Mouse (Mus musculus) ES-E14 (cell line): Measurements from ENCODE around the gene Mblac2. TPM values are rescaled to one million over a fixed set of nuclear protein-coding genes. Genes with fewer than 3 reads are reported as not detected.

Source experiments
- DNase-seq: peaks from one replicate; pipeline ENCODE4 v3.0.0-alpha.2; 2013; ENCODE audit warnings: low read depth, low spot score
- H3K27ac ChIP-seq: 2 replicates; pipeline ENCODE4 v1.5.1; 2012; ENCODE audit warnings: low read depth, mild to moderate bottlenecking, low read length, moderate library complexity, mixed read lengths; ENCODE audit not compliant: poor library complexity, insufficient read depth, severe bottlenecking
- H3K36me3 ChIP-seq: 2 replicates; pipeline ENCODE4 v1.6.1; 2012; ENCODE audit warnings: mild to moderate bottlenecking, low read length, moderate library complexity, mixed read lengths; ENCODE audit not compliant: control insufficient read depth, poor library complexity, insufficient read depth, severe bottlenecking
- H3K4me1 ChIP-seq, 2 experiments: fragments of 150-350 bp in 1 of 2; sonication (generic) in 1 of 2; 2 replicates each; pipeline ENCODE4 v1.6.1; 2012; ENCODE audit warnings: low read length in 2 of 2, mild to moderate bottlenecking in 1 of 2, mixed read lengths in 1 of 2; ENCODE audit not compliant: control insufficient read depth in 2 of 2, insufficient read depth in 2 of 2, poor library complexity in 1 of 2
- H3K4me3 ChIP-seq, 2 experiments: fragments of 150-350 bp in 1 of 2; sonication (generic) in 1 of 2; 2 replicates each; pipeline ENCODE4 v1.5.1; 2012; ENCODE audit warnings: low read length in 2 of 2, low read depth in 1 of 2, mild to moderate bottlenecking in 1 of 2, mixed read lengths in 1 of 2; ENCODE audit not compliant: insufficient read depth in 1 of 2, poor library complexity in 1 of 2, severe bottlenecking in 1 of 2
- H3K9ac ChIP-seq: 2 replicates; pipeline ENCODE4 v1.6.1; 2012; ENCODE audit warnings: low read depth, mild to moderate bottlenecking, low read length, mixed read lengths; ENCODE audit not compliant: poor library complexity, insufficient read depth, severe bottlenecking
- H3K9me3 ChIP-seq: fragments of 150-350 bp; sonication (generic); 2 replicates; pipeline ENCODE4 v1.6.1; 2012; ENCODE audit warnings: low read depth, mild to moderate bottlenecking, low read length; ENCODE audit not compliant: control insufficient read depth, insufficient read depth
- CHD2 ChIP-seq: IDR thresholded peaks from 2 replicates; pipeline ENCODE4 v1.6.1; 2014; ENCODE audit warnings: mild to moderate bottlenecking, low read depth, low read length, inconsistent platforms
- HCFC1 ChIP-seq: IDR thresholded peaks from 2 replicates; pipeline ENCODE4 v1.6.1; 2012; ENCODE audit warnings: low read length, inconsistent platforms, borderline replicate concordance; ENCODE audit not compliant: insufficient read depth
- MAFK ChIP-seq: IDR thresholded peaks from 2 replicates; pipeline ENCODE4 v1.6.1; 2014; ENCODE audit warnings: mild to moderate bottlenecking, low read depth, low read length, inconsistent platforms; ENCODE audit not compliant: insufficient read depth
- ZC3H11A ChIP-seq: IDR thresholded peaks from 2 replicates; pipeline ENCODE4 v1.6.1; 2012; ENCODE audit warnings: low read depth, mild to moderate bottlenecking, inconsistent platforms, low read length, borderline replicate concordance
- ZNF384 ChIP-seq: IDR thresholded peaks from 2 replicates; pipeline ENCODE4 v1.6.1; 2012; ENCODE audit warnings: low read depth, low read length, inconsistent platforms
- in situ Hi-C, 2 experiments: fragments of 600-800 bp; cut with MboI; formaldehyde crosslinking; loops; one replicate each; pipeline ENCODE4 v1.15.1; 2025; ENCODE audit warnings: low sequenced_read_pairs in 2 of 2, inconsistent platforms in 1 of 2; ENCODE audit not compliant: unreplicated experiment in 2 of 2
- total RNA-seq: library from RNA; depleted of rRNA; stranded (reverse); fragments of 300-350 nt; gene quantifications from 2 replicates; pipeline ENCODE4 v1.2.3, GENCODE M21; 2012

Gene Mblac2
- total RNA-seq, 1 experiment, result 1.3 TPM

DNA sequence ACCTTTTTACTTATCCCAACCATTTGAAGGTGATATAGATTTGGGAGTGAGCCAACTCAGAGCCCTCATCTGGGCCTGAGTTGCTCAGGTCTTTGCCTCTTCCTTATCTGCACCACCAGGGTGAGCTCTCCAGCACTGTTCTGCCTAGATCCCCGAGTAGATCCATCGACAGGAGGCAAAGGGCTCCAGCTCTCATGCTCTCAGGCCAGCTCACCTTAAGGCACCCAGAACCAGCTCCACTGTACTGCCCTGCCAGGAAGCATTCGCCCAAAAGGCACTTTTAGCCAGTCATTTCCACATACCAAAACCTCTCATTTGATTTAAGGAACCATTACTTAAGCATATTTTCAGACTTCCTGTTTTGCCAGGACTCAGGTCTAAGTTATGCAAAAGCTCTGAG lies 29.8 kb downstream of the Mblac2 start:
- TF ChIP-seq ZNF384, result no peak
- no peak for DNase-seq
- Histone ChIP-seq H3K9ac (no peak overlapping the region), H3K27ac (no peak overlapping the region), H3K4me3 (no peak overlapping the region), H3K9me3 (no peaks in the 10 kb centered on the region), H3K4me1 (peaks cover 0 to 3% of the 10 kb centered on the region in 2 experiments; a peak in 1 of 4 replicates), H3K36me3 (no peaks in the 10 kb centered on the region)
- in situ Hi-C loops, result no loop called here

DNA sequence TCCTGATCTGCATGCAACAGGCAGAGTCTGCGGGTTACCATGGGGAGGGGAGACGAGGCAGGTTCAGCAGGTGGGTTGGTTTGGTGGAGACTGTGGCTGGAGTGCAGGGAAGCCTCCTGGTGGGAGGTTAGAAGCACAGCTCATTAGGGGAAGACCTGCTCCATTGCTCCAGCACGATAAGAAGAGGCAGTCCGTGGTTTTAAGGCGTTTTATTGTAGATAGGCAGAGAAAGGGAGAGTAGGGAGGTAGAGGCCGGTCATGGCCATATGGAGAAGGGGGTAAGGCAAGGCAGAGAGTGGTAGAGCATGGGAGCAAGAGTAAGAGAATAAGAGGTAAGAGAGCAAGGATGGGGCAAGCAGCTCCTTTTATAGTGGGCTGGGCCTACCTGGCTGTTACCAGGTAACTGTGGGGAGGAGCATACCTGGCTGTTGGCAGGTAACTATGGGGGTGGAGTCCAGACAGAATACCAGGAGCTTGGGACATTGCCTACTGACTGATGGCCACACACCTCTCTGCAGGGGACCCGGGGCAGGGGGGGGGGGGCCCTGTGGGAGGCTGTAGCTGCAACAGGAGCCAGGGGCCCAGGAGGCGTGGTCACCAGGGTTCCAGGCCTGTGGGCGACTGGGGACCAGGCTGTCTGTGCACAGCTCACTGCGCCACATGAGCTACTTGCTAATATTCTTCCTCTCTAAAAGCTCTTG lies 32.4 kb downstream of the Mblac2 start:
- Histone ChIP-seq H3K27ac (no peak overlapping the region), H3K4me3 (no peak overlapping the region), H3K4me1 (peaks cover 0 to 3% of the 10 kb centered on the region in 2 experiments; a peak in 1 of 4 replicates), H3K36me3 (no peaks in the 10 kb centered on the region), H3K9ac (no peak overlapping the region), H3K9me3 (no peaks in the 10 kb centered on the region)
- no peak for TF ChIP-seq CHD2
- TF ChIP-seq HCFC1, result no peak
- no peak for TF ChIP-seq MAFK
- TF ChIP-seq ZC3H11A, result no peak
- TF ChIP-seq ZNF384, result no peak
- no peak for DNase-seq
- in situ Hi-C loops, result no loop called here

DNA sequence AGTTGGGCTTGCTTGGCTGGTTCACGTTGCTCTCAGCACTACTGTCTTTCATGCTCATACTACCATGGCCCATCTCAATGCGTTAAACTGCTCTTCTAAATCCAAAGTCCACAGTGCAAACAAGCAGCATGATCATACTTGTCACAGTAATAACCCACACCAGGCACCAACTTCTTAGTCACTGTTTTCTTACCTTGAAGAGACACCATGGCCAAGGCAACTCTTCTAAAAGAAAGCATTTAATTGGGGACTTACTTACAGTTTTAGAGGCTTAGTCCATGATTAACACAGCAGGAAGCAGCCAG lies 32.9 kb downstream of the Mblac2 start:
- Histone ChIP-seq H3K36me3 (no peaks in the 10 kb centered on the region), H3K9me3 (no peaks in the 10 kb centered on the region), H3K4me3 (no peak overlapping the region), H3K4me1 (peaks cover 0 to 3% of the 10 kb centered on the region in 2 experiments; a peak in 1 of 4 replicates), H3K27ac (no peak overlapping the region), H3K9ac (no peak overlapping the region)
- in situ Hi-C loops, result no loop called here
- TF ChIP-seq ZNF384, result no peak
- TF ChIP-seq ZC3H11A, result no peak
- TF ChIP-seq CHD2, result no peak
- no peak for TF ChIP-seq HCFC1
- TF ChIP-seq MAFK, result no peak
- no peak for DNase-seq

DNA sequence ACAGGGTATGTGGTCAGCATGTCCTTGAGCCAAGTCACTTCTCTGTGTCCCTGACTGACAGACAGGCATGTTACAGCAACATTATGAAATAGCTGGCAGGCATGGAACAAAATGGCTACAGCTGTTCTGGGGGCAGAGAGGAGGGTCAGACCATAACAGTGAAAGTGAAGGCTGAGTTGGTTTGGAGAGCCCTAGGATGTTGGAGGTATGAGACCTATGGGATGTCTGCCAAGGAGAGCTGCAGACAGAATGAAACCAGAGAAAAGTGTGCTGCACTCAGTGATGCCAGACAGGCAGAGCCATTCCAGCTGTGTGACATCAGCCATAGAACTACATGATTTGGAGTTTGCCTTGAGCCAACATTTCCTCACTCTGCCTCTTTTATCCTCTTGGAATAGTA lies 43.7 kb downstream of the Mblac2 start:
- Histone ChIP-seq H3K27ac (no peak overlapping the region), H3K4me1 (no peaks in the 10 kb centered on the region), H3K9ac (no peak overlapping the region), H3K4me3 (no peak overlapping the region), H3K9me3 (no peaks in the 10 kb centered on the region), H3K36me3 (no peaks in the 10 kb centered on the region)
- no peak for DNase-seq
- no peak for TF ChIP-seq HCFC1
- no peak for TF ChIP-seq MAFK
- TF ChIP-seq ZNF384, result no peak
- TF ChIP-seq ZC3H11A, result no peak
- no peak for TF ChIP-seq CHD2
- in situ Hi-C loops, result no loop called here

DNA sequence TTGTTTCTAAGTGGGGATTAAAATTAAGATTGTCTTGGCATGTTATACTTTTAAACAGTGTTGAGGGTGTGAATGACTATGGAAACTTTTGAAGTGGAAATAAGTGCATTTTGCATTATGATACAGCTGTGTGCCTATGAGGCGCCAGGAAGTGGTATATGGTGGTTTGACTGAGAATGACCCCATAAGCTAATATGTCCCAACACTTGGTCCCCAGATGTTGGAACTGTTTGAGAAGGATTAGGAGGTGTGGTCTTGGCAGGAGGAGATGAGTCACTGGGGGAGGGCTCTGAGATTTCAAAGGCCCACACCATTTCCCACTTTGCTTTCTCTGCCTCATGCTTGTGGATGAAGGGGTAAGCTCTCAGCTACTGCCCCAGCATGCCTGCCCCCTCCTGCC lies 44.2 kb downstream of the Mblac2 start:
- Histone ChIP-seq H3K4me3 (no peak overlapping the region), H3K36me3 (no peaks in the 10 kb centered on the region), H3K4me1 (no peaks in the 10 kb centered on the region), H3K9me3 (no peaks in the 10 kb centered on the region), H3K27ac (no peak overlapping the region), H3K9ac (no peak overlapping the region)
- in situ Hi-C loops, result no loop called here
- DNase-seq, result no peak
- TF ChIP-seq CHD2, result no peak
- TF ChIP-seq MAFK, result no peak
- TF ChIP-seq ZC3H11A, result no peak
- no peak for TF ChIP-seq HCFC1
- no peak for TF ChIP-seq ZNF384
